Mouse (Mus musculus) activated CD4-positive, CD25-positive, alpha-beta regulatory T cell, adult 4 months (primary cell): ENCODE data around the gene Endou. TPM values are rescaled to one million over a fixed set of nuclear protein-coding genes. Genes with fewer than 3 reads are reported as not detected.
"Not testable (repeated sequence)": the region's sequence is repeated elsewhere in the genome, so short reads cannot be mapped to it uniquely, and the experiment has no call there.

Source experiments
- ATAC-seq: one replicate; pipeline ENCODE4 v1.8.0; 2017
- polyA plus RNA-seq, 2 experiments: library from polyadenylated mRNA; unstranded; fragments of 100-300 nt; shearing (Covaris generic); gene quantifications; one replicate each; pipeline ENCODE4 v1.2.1; 2017

The Endou gene
- polyA plus RNA-seq, 2 experiments from 2014 or later: 0.33 TPM; not detected in 1

- no peak for ATAC-seq
These were observed 51.0 kb downstream of the Endou start for GRCm38 (mm10) chr15:97679991-97680681.

GRCm38 (mm10) chr15:97677341-97677740 lies 53.8 kb downstream of the Endou start:
- no peak for ATAC-seq

- ATAC-seq: peak; percentile 66
These were observed 55.2 kb downstream of the Endou start for GRCm38 (mm10) chr15:97675927-97676326.

DNA sequence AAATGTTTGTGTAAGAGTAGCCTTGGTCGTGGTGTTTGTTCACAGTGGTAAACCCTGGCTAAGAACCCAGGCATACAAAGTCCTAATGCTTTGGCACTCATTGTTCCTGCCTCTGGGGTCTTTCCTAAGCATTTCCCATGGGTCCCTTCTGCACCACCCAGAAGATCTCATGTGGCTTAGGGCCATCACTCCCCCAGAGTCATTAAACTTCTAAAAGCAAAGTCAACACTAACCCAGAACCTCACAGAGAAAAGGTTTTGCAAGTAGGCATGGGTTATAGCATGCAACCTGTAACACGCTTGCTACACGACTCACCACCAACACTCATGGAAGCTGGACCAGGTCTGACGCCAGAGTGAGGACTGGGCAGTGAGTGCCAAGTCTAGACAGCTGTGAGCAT lies 56.7 kb downstream of the Endou start:
- no peak for ATAC-seq

- no peak for ATAC-seq
These were observed 57.7 kb downstream of the Endou start for GRCm38 (mm10) chr15:97673256-97674000.

GRCm38 (mm10) chr15:97672211-97672765 lies 58.9 kb downstream of the Endou start:
- ATAC-seq: no peak

- ATAC-seq: no peak
These were observed 60.6 kb downstream of the Endou start for GRCm38 (mm10) chr15:97670554-97670953.

- ATAC-seq: not testable (repeated sequence)
These were observed 62.8 kb downstream of the Endou start for GRCm38 (mm10) chr15:97668158-97668877.

DNA sequence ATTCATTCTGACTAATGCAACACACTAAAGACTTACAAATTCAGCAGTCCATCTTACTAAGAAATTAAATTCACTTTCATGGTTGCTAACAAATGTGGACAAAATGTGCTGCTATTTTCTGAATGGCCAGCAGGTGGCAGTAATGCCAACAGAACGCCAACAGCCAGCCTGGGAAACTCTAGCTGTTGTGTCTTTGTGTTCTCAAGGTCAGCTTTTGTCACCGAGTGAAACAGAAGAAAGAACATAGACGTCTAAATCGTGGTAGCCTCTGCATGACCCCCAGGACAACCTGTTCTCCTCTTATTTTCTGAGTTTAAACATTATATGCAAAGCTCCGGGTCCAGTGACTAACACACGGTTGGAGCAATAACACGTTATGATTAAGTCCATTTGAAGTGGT lies 63.7 kb downstream of the Endou start:
- ATAC-seq: peak; percentile 32

- ATAC-seq: no peak
These were observed 64.7 kb downstream of the Endou start for GRCm38 (mm10) chr15:97666457-97666770.

- ATAC-seq: peak; percentile 44
These were observed 65.2 kb downstream of the Endou start for GRCm38 (mm10) chr15:97665770-97666456.

DNA sequence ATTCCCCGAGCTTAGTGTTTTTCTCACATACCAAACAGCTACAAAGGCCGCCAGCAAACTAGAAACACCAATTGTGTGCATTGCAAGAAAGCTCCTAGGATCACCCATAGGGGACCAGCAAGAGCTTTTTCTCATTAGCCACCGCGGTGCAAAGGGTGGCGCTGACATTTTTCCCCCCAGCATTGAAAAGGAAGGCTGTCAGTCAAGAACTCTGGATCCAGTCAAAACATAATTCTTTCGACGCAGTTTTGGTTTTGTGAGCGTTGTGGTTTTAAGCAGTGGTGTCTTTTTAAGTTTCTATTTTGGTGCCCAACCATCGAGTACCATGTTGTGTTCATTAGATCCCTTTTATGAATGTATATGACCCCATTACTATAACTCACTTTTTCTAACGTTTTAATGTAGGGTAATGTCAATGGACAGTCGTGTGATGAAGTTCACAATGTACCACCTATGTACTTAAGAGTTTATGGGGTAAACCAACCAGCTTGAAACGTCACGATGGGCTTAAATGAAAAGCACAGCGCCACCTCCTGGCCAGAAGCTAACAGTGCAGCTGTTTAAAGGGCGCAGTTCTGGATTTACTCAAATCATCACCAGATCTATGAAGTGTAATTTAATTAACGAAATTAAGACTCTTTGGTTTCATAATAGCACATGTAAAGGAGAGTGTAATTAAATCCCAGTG lies 66.0 kb downstream of the Endou start:
- ATAC-seq: peak; percentile 4

GRCm38 (mm10) chr15:97663750-97664406 lies 67.3 kb downstream of the Endou start:
- ATAC-seq: peak; percentile 53

Other genes with a start within 250 kb of the Endou start
- 10 to 100 TPM; 23.4 to 30.7 TPM for gene Rpap3, start 25.5 kb downstream of the Endou start, polyA plus RNA-seq
- not detected for gene Rapgef3, start 36.6 kb upstream of the Endou start, polyA plus RNA-seq
- gene Slc48a1, start 47.2 kb upstream of the Endou start, polyA plus RNA-seq: 10 to 100 TPM; 23.6 to 29.0 TPM
- gene Hdac7, start 113.2 kb upstream of the Endou start, polyA plus RNA-seq: 10 to 100 TPM; 58.8 to 69.5 TPM
- 1 to 10 TPM in 1 of 2 experiments, under 1 TPM in 1; 0.71 to 1.8 TPM for gene Vdr, start 179.3 kb upstream of the Endou start, polyA plus RNA-seq
- 10 to 100 TPM; 23.5 to 25.5 TPM for gene Tmem106c, start 232.9 kb upstream of the Endou start, polyA plus RNA-seq